Mouse (Mus musculus) hindbrain, embryonic 14.5 days (tissue): ENCODE results near the gene Vmn1r90. TPM values are rescaled to one million over a fixed set of nuclear protein-coding genes. Genes with fewer than 3 reads are reported as not detected.
"Not testable (repeated sequence)": the region's sequence is repeated elsewhere in the genome, so short reads cannot be mapped to it uniquely, and the experiment has no call there.

Experiments
- ATAC-seq: fragments of 200-750 bp; cut with Nextera tagmentation; 2 replicates; pipeline ENCODE4 v1.8.0; 2017; ENCODE audit warnings: moderate number of reproducible peaks, mild to moderate bottlenecking, moderate TSS enrichment, moderate library complexity; ENCODE audit not compliant: low FRiP score
- DNase-seq: peaks from one replicate; pipeline ENCODE4 v3.0.0-alpha.2; 2015; ENCODE audit warnings: low spot score
- H3K27ac ChIP-seq: fragments of 300-500 bp; sonication (generic); 2 replicates; pipeline ENCODE4 v1.5.1; 2014; ENCODE audit warnings: mild to moderate bottlenecking, moderate library complexity
- H3K27me3 ChIP-seq: fragments of 300-500 bp; sonication (generic); 2 replicates; pipeline ENCODE4 v1.6.1; 2014; ENCODE audit warnings: mild to moderate bottlenecking, low read length, mixed read lengths; ENCODE audit not compliant: control insufficient read depth, insufficient read depth
- H3K36me3 ChIP-seq: fragments of 300-500 bp; sonication (generic); replicated peaks from 2 replicates; pipeline ENCODE4 v1.6.1; 2014; ENCODE audit not compliant: control insufficient read depth, insufficient read depth
- H3K4me1 ChIP-seq: fragments of 300-500 bp; sonication (generic); replicated peaks from 2 replicates; pipeline ENCODE4 v1.6.1; 2014; ENCODE audit warnings: antibody characterized with exemption, low read length, mixed read lengths; ENCODE audit not compliant: control insufficient read depth, insufficient read depth
- H3K4me2 ChIP-seq: fragments of 300-500 bp; sonication (generic); replicated peaks from 2 replicates; pipeline ENCODE4 v1.6.1; 2014; ENCODE audit warnings: mild to moderate bottlenecking, moderate library complexity
- H3K4me3 ChIP-seq: fragments of 300-500 bp; sonication (generic); replicated peaks from 2 replicates; pipeline ENCODE4 v1.5.1; 2014; ENCODE audit warnings: mild to moderate bottlenecking, low read length
- H3K9ac ChIP-seq: fragments of 300-500 bp; sonication (generic); 2 replicates; pipeline ENCODE4 v1.6.1; 2014
- H3K9me3 ChIP-seq: fragments of 300-500 bp; sonication (generic); 2 replicates; pipeline ENCODE4 v1.6.1; 2016; ENCODE audit warnings: low read length; ENCODE audit not compliant: control insufficient read depth
- WGBS: fragments of 180-500 bp; shearing (Covaris S2); extraction: QIAGEN DNeasy Blood & Tissue Kit; methylation state at CpG from one replicate; pipeline ENCODE4 v1.1.7; 2014; 5-methylcytosine and 5-hydroxymethylcytosine counted together
- polyA plus RNA-seq: library from polyadenylated mRNA; unstranded; fragments of >200 nt; fragmentation: Nextera tagmentation; extraction: Ambion mirVana; gene quantifications from 2 replicates; pipeline ENCODE4 v1.2.1, GENCODE M21; 2014

Gene Vmn1r90
- polyA plus RNA-seq = 0.26 and 0.51 TPM in 2 replicates

GRCm38 (mm10) chr7:14563406-14563805 is at the start of gene Vmn1r90:
Vmn1r90 (minus strand) TSS chr7:14563506.
- no peak within 1 kb of the TSS for H3K4me2 ChIP-seq
- H3K27me3 ChIP-seq = no peaks in the 10 kb centered on the region
- no peaks in the 10 kb centered on the region for H3K4me1 ChIP-seq
- ATAC-seq (no peak), DNase-seq (no peak)
- no peak within 1 kb of the TSS for H3K27ac ChIP-seq
- no peak within 1 kb of the TSS for H3K9ac ChIP-seq
- no peak within 1 kb of the TSS for H3K4me3 ChIP-seq
- no peaks in the 10 kb centered on the region for H3K36me3 ChIP-seq
- WGBS = 56% methylated on average over 1 of the region's 1 CpGs
- peaks cover 16% of the 10 kb centered on the region; the same call in 1 of the 2 replicates for H3K9me3 ChIP-seq

- H3K27me3 ChIP-seq, H3K4me3 ChIP-seq, H3K9ac ChIP-seq, ATAC-seq, H3K4me1 ChIP-seq, H3K36me3 ChIP-seq, H3K27ac ChIP-seq, H3K4me2 ChIP-seq, DNase-seq: not testable (repeated sequence)
- H3K9me3 ChIP-seq = peaks cover 20% of the 10 kb centered on the region
- WGBS = 61% methylated on average over 8 of the region's 8 CpGs
These were observed 29.7 kb upstream of the Vmn1r90 start for GRCm38 (mm10) chr7:14593009-14593408.

GRCm38 (mm10) chr7:14552284-14552683 is 11.0 kb downstream of the Vmn1r90 start:
- H3K27ac ChIP-seq = no peak overlapping the region
- no peaks in the 10 kb centered on the region for H3K36me3 ChIP-seq
- 90% methylated on average over 1 of the region's 1 CpGs for WGBS
- H3K9ac ChIP-seq = no peak overlapping the region
- H3K4me1 ChIP-seq = no peaks in the 10 kb centered on the region
- H3K27me3 ChIP-seq = no peaks in the 10 kb centered on the region
- no peak overlapping the region for H3K4me3 ChIP-seq
- ATAC-seq (no peak), DNase-seq (no peak)
- H3K9me3 ChIP-seq = peaks cover 42% of the 10 kb centered on the region; the same call in 1 of the 2 replicates
- H3K4me2 ChIP-seq = no peak overlapping the region

- Histone ChIP-seq H3K4me1 (no peaks in the 10 kb centered on the region), H3K9ac (no peak overlapping the region), H3K27me3 (no peaks in the 10 kb centered on the region), H3K36me3 (no peaks in the 10 kb centered on the region), H3K9me3 (peaks cover 53% of the 10 kb centered on the region), H3K27ac (no peak overlapping the region), H3K4me3 (no peak overlapping the region), H3K4me2 (no peak overlapping the region)
- WGBS = 69% methylated on average over 1 of the region's 1 CpGs
- ATAC-seq (no peak), DNase-seq (no peak)
These were observed 38.0 kb downstream of the Vmn1r90 start for GRCm38 (mm10) chr7:14525280-14525679.

- WGBS = 87% methylated on average over 1 of the region's 1 CpGs
- Histone ChIP-seq H3K27me3 (no peaks in the 10 kb centered on the region), H3K4me1 (no peaks in the 10 kb centered on the region), H3K9me3 (peaks cover 43% of the 10 kb centered on the region), H3K27ac (no peak overlapping the region), H3K36me3 (no peaks in the 10 kb centered on the region), H3K4me2 (no peak overlapping the region), H3K4me3 (no peak overlapping the region), H3K9ac (no peak overlapping the region)
- no peak for DNase-seq
- no peak for ATAC-seq
These were observed 40.7 kb downstream of the Vmn1r90 start for GRCm38 (mm10) chr7:14522636-14523035.

- no peaks in the 10 kb centered on the region for H3K4me1 ChIP-seq
- no peak overlapping the region for H3K9ac ChIP-seq
- no peaks in the 10 kb centered on the region for H3K36me3 ChIP-seq
- 68% methylated on average over 3 of the region's 3 CpGs for WGBS
- ATAC-seq = no peak
- no peaks in the 10 kb centered on the region for H3K27me3 ChIP-seq
- H3K4me3 ChIP-seq = no peak overlapping the region
- no peak overlapping the region for H3K27ac ChIP-seq
- DNase-seq = no peak
- H3K4me2 ChIP-seq = no peak overlapping the region
- H3K9me3 ChIP-seq = peaks cover 54% of the 10 kb centered on the region
These were observed 45.0 kb downstream of the Vmn1r90 start for GRCm38 (mm10) chr7:14518301-14518700.

Other genes starting within 250 kb of the Vmn1r90 start
- gene Obox8, start 229.9 kb downstream of the Vmn1r90 start, polyA plus RNA-seq = not detected in 2 replicates
- not detected in 2 replicates for gene Sult2a8, start 116.7 kb downstream of the Vmn1r90 start, polyA plus RNA-seq
- gene Sult2a7, start 69.3 kb downstream of the Vmn1r90 start, polyA plus RNA-seq = not detected in 2 replicates
- gene Obox7, start 96.0 kb upstream of the Vmn1r90 start, polyA plus RNA-seq = not detected in 2 replicates